Comparison of ENCODE assay signal across 7 mouse cellular contexts in the genomic region with DNA sequence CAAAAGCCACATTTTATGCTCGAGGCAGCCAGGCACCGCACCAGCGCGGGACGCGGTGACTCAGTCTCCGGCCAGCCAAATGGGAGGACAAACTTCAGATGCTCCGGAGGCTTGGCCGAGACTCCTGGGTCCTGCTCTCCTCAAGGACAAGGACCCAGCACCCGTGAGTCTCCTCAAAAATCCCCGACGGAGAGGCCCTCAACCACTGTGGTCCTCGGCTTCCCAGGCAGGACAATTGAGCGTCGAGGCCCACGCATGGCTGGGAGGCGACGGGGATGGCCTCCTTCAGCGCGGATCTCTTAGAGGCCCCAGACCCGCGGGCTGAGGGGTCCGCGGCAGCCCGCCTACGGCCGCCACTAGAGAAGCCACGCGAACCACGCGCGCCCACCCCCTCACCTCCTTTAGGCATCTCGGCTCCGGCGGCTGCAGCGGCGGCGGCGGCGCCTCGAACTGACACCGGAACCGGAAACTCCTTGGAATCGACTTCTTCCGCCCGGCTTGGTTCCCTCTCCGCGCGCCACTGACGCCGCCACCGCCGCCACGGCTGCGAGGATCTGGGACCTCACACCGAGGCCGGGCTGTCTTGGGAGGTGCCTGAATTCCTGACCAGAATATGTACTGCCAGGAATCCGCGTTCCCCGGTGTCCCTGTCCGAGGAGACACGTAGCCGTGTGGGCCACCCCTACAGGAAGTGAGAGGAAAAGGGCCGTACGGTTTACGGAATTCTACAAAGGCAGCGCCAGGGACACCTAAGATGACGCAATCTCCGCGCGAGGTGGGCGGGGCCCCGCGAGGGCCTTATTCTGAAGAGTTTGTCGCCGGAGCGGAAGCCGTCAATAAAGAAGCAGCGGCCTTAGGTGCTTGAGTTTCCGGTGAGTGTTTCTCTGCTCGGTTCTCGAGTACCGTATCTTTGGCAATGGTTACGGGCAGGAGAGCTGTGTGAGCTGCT. TPM values are rescaled to one million over a fixed set of nuclear protein-coding genes. Genes with fewer than 3 reads are reported as not detected.
A peak's percentile ranks its signal among the peaks of the same experiment; 100 is the strongest.
DNase-seq lines count a peak whose midpoint lies in the region; ATAC-seq lines count a peak whose summit lies in the region.

Gene Pdap1 (minus strand): TSS at position 668 of the 949 bp plus-strand sequence.
Gene Bud31 (plus strand): TSS at position 792 of the 949 bp plus-strand sequence.

- WGBS in intestine, embryonic 15.5 days: under 1% methylated on average over 84 of the region's 84 CpGs
- WGBS in midbrain, embryonic 10.5 days: under 1% methylated on average over 84 of the region's 84 CpGs

- H3K27me3 ChIP-seq in intestine, embryonic 15.5 days (replicated peaks): no peaks in the 10 kb centered on the region
- no peaks in the 10 kb centered on the region for H3K27me3 ChIP-seq in midbrain, embryonic 10.5 days (ENCODE audit: low read depth, poor library complexity, severe bottlenecking)

- no peaks in the 10 kb centered on the region for H3K9me3 ChIP-seq in intestine, embryonic 15.5 days
- H3K9me3 ChIP-seq in midbrain, embryonic 10.5 days (replicated peaks): no peaks in the 10 kb centered on the region

- H3K36me3 ChIP-seq in intestine, embryonic 15.5 days: peaks cover 36% of the 10 kb centered on the region
- peaks cover 66% of the 10 kb centered on the region for H3K36me3 ChIP-seq in midbrain, embryonic 10.5 days

- intact Hi-C loops in gastrocnemius, postnatal 36 days (cut with DNase I): loop anchor here (2.0 to 5.0 kb wide), 2 partner anchors 27 to 373 kb away; partner anchors contain the start of genes Cpsf4, Ptcd1 and Trrap
- intact Hi-C loops in left cerebral cortex, postnatal 25 days (cut with DNase I): loop anchor here (2.0 kb wide), 1 partner anchor 27 kb away; the partner anchor contains the start of genes Cpsf4 and Ptcd1

- H3K4me3 ChIP-seq in intestine, embryonic 15.5 days (replicated peaks): peak within 1 kb of the TSS; percentile 96
- peak within 1 kb of the TSS; percentile 83 for H3K4me3 ChIP-seq in midbrain, embryonic 10.5 days

- peak; percentile 95 for ATAC-seq in intestine, embryonic 15.5 days

- DNase-seq in adrenal gland, adult 18-20 months (ENCODE audit: low spot score in 2 of 2): peak; percentile 91 to 95
- peak; percentile 97 for DNase-seq in embryo, embryonic 11 days
- peak; percentile 90 to 97 for DNase-seq in gastrocnemius, postnatal 36 days
- peak; percentile 96 to 97 for DNase-seq in left cerebral cortex, postnatal 25 days (ENCODE audit: low spot score in 2 of 2)
- DNase-seq in midbrain, embryonic 10.5 days (ENCODE audit: low spot score): peak; percentile 94
- peak; percentile 95 for DNase-seq in right cerebral cortex, postnatal 4 days

- peak within 1 kb of the TSS; percentile 83 for H3K27ac ChIP-seq in intestine, embryonic 15.5 days
- H3K27ac ChIP-seq in midbrain, embryonic 10.5 days (replicated peaks): peak within 1 kb of the TSS; percentile 99

- H3K4me1 ChIP-seq in intestine, embryonic 15.5 days (replicated peaks): peaks cover 13% of the 10 kb centered on the region; the same call in 1 of the 2 replicates
- peaks cover 30% of the 10 kb centered on the region for H3K4me1 ChIP-seq in midbrain, embryonic 10.5 days

- peak within 1 kb of the TSS; percentile 93 for H3K9ac ChIP-seq in intestine, embryonic 15.5 days

- peak within 1 kb of the TSS; percentile 67 for H3K4me2 ChIP-seq in intestine, embryonic 15.5 days (replicated peaks)

RNA-seq across cellular contexts. Expression of gene Pdap1, which starts in this region (rescaled TPM):
- total RNA-seq in adrenal gland, adult 18-20 months (2021): 10 to 100 TPM; 77.4 to 84.6 TPM
- total RNA-seq in gastrocnemius, postnatal 36 days (2021): 10 to 100 TPM; 48.3 to 52.2 TPM
- 77.0 and 87.1 TPM in 2 replicates for polyA plus RNA-seq in intestine, embryonic 15.5 days (2015; fragmentation: Nextera tagmentation; extraction: Ambion mirVana)
- 10 to 100 TPM; 89.7 to 91.5 TPM for total RNA-seq in left cerebral cortex, postnatal 25 days (2021)
- 128 and 134 TPM in 2 replicates for polyA plus RNA-seq in midbrain, embryonic 10.5 days (2016; fragmentation: Nextera tagmentation; extraction: Ambion mirVana)

RNA-seq across cellular contexts. Expression of gene Bud31, which starts in this region (rescaled TPM):
- 100 to 1,000 TPM; 103 to 110 TPM for total RNA-seq in adrenal gland, adult 18-20 months (2021)
- 10 to 100 TPM; 44.3 to 47.0 TPM for total RNA-seq in gastrocnemius, postnatal 36 days (2021)
- polyA plus RNA-seq in intestine, embryonic 15.5 days (2015; fragmentation: Nextera tagmentation; extraction: Ambion mirVana): 176 and 185 TPM in 2 replicates
- 10 to 100 TPM; 81.0 to 85.3 TPM for total RNA-seq in left cerebral cortex, postnatal 25 days (2021)
- polyA plus RNA-seq in midbrain, embryonic 10.5 days (2016; fragmentation: Nextera tagmentation; extraction: Ambion mirVana): 234 and 244 TPM in 2 replicates

Comparison
In these comparisons a context has a peak if more than half of its experiments do, and no peak if none do; other contexts are left out.
1. Peak in every context shown above with its lines: DNase-seq, ATAC-seq, H3K4me3 ChIP-seq and H3K27ac ChIP-seq.